Comparison of ENCODE assay signal across 18 mouse cellular contexts in genomic region chr2:3333761-3334160, GRCm38 (mm10). TPM values are rescaled to one million over a fixed set of nuclear protein-coding genes. Genes with fewer than 3 reads are reported as not detected.
"Had no signal": no experiment of that assay in that cellular context is flagged by ENCODE, and none has a peak within 500 bp of the region (broad histone marks: within the 10 kb centered on the region; RNA-seq: fewer than 3 reads in every experiment).

No protein-coding gene starts in this region.

- H3K9me3 ChIP-seq: limb, embryonic 15.5 days; liver, embryonic 15.5 days; midbrain, embryonic 10.5 days; midbrain, embryonic 15.5 days; neural tube, embryonic 15.5 days had no signal

- H3K9ac ChIP-seq: limb, embryonic 15.5 days had no signal

- DNase-seq: kidney, adult 8-10 months; kidney, postnatal 25 days; lung, embryonic 14.5 days; lung, postnatal 10 days; lung, postnatal 4 days; right cerebral cortex, postnatal 4 days; spleen, adult 18-20 months; thymus, adult 18-20 months; thymus, postnatal 14 days had no signal

- H3K36me3 ChIP-seq: midbrain, embryonic 15.5 days had no signal

- H3K27me3 ChIP-seq: liver, embryonic 15.5 days had no signal

RNA-seq across cellular contexts. Expression of gene Acbd7, which starts 2.2 kb away (rescaled TPM):
- total RNA-seq: megakaryocyte, adult 5-6 weeks; monocyte, adult 5-6 weeks had no signal
- polyA plus RNA-seq: limb, embryonic 11.5 days; neural tube, embryonic 11.5 days had no signal
